ENCODE assay signal across 30 mouse cellular contexts in genomic region chr5:49909483-49909882, GRCm38 (mm10).
"Had no signal": no experiment of that assay in that cellular context is flagged by ENCODE, and none has a peak within 500 bp of the region (broad histone marks: within the 10 kb centered on the region; RNA-seq: fewer than 3 reads in every experiment).

No protein-coding gene starts in this region.

- H3K4me3 ChIP-seq: heart, embryonic 10.5 days; heart, embryonic 12.5 days; heart, embryonic 13.5 days; heart, embryonic 15.5 days; hindbrain, embryonic 10.5 days; hindbrain, embryonic 12.5 days; hindbrain, embryonic 13.5 days; hindbrain, embryonic 15.5 days; intestine, embryonic 15.5 days; kidney, embryonic 15.5 days; layer of hippocampus, adult 2 months had no signal

- H3K4me1 ChIP-seq: heart, embryonic 10.5 days; heart, embryonic 12.5 days; heart, embryonic 15.5 days; hindbrain, embryonic 10.5 days; hindbrain, embryonic 12.5 days; hindbrain, embryonic 13.5 days; hindbrain, embryonic 15.5 days; intestine, embryonic 15.5 days; kidney, embryonic 15.5 days had no signal

- H3K36me3 ChIP-seq: heart, embryonic 10.5 days; heart, embryonic 12.5 days; heart, embryonic 13.5 days; heart, embryonic 15.5 days; hindbrain, embryonic 10.5 days; hindbrain, embryonic 12.5 days; hindbrain, embryonic 13.5 days; hindbrain, embryonic 15.5 days; intestine, embryonic 15.5 days; kidney, embryonic 15.5 days had no signal

- H3K9ac ChIP-seq: heart, embryonic 12.5 days; heart, embryonic 13.5 days; heart, embryonic 15.5 days; hindbrain, embryonic 12.5 days; hindbrain, embryonic 13.5 days; hindbrain, embryonic 14.5 days; hindbrain, embryonic 15.5 days; intestine, embryonic 15.5 days; kidney, embryonic 15.5 days had no signal

- H3K27me3 ChIP-seq: heart, embryonic 12.5 days; heart, embryonic 13.5 days; heart, embryonic 15.5 days; hindbrain, embryonic 12.5 days; hindbrain, embryonic 13.5 days; hindbrain, embryonic 15.5 days; intestine, embryonic 15.5 days; kidney, embryonic 15.5 days had no signal

- DNase-seq: heart, postnatal 10 days; heart, postnatal 14 days; heart, postnatal 36 days; heart, postnatal 4 days; kidney, adult 11 months; kidney, adult 18-20 months; kidney, adult 2 months; kidney, adult 8-10 months; kidney, adult 9 months; kidney, postnatal 10 days; kidney, postnatal 14 days; kidney, postnatal 25 days; kidney, postnatal 36 days; kidney, postnatal 4 days; layer of hippocampus, adult 9-11 months; layer of hippocampus, postnatal 36 days had no signal

- H3K27ac ChIP-seq: heart, embryonic 10.5 days; heart, embryonic 13.5 days; heart, embryonic 15.5 days; hindbrain, embryonic 10.5 days; hindbrain, embryonic 12.5 days; hindbrain, embryonic 13.5 days; hindbrain, embryonic 14.5 days; hindbrain, embryonic 15.5 days; hindbrain, postnatal 0 days; intestine, embryonic 15.5 days; kidney, embryonic 15.5 days; kidney, postnatal 0 days; layer of hippocampus, adult 2 months had no signal
